Mouse (Mus musculus) MEL (cell line): ENCODE results near the gene Tmem175.

Source experiments
- ETS1 ChIP-seq: IDR thresholded peaks from 2 replicates; pipeline ENCODE4 v1.6.1; 2012; ENCODE audit warnings: low read depth, mild to moderate bottlenecking, inconsistent platforms, low read length, improper control_type of control experiment, moderate library complexity
- POLR2A ChIP-seq, 2 experiments: IDR thresholded peaks; 2 replicates each; pipeline ENCODE4 v1.6.1; 2011 to 2012; ENCODE audit warnings: low read length in 2 of 2, mild to moderate bottlenecking in 2 of 2, control low read depth in 1 of 2, improper control_type of control experiment in 1 of 2, low read depth in 1 of 2, moderate library complexity in 1 of 2; ENCODE audit not compliant: control insufficient read depth in 1 of 2, insufficient read depth in 1 of 2, poor library complexity in 1 of 2

DNA sequence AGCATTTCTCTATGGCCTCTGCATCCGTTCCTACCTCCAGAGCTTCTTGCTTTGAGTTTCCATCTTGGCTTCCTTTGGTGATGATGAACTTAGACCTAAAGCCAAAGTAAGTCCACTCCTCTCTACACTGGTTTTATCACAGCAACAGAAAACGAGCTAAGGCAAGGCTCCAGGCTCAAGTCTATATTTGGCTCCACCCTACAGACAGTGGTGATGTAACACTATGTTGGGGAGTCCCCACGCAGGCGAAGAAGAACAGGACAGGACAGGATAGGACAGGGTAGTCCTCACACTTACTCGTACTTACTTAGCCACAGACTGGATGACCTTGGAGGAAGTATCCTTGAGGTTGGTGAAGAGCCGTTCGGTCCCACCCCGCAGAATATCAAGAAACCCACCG lies 27.0 kb upstream of the Tmem175 start:
- TF ChIP-seq ETS1: no peak
- no peak for TF ChIP-seq POLR2A (IDR thresholded peaks at IDR 0.05; ENCODE audit: control insufficient read depth in 1 of 2, insufficient read depth in 1 of 2, low read depth in 1 of 2, low read length in 2 of 2, poor library complexity in 1 of 2)
